Mouse (Mus musculus) testis, postnatal 10 days (tissue): ENCODE measurements at regions not wholly inside any gene's neighbourhood (a gene's known extent, or its start where the extent isn't known, plus 50 kb on each side); places are given as distances from the start of the nearest gene placed in this dataset.

Experiments
- DNase-seq: peaks from one replicate; pipeline ENCODE4 v3.0.0; 2021; ENCODE audit warnings: low spot score

- no peak for DNase-seq
Measured at GRCm38 (mm10) chr9:93130561-93130960, 588.5 kb downstream of the Plod2 start.

- DNase-seq = no peak
Measured at GRCm38 (mm10) chr9:93131620-93132200, 589.7 kb downstream of the Plod2 start.

- no peak for DNase-seq
Measured at GRCm38 (mm10) chr9:93136349-93136748, 594.3 kb downstream of the Plod2 start.

GRCm38 (mm10) chr9:93170071-93170470, 628.0 kb downstream of the Plod2 start:
- DNase-seq = no peak

- no peak for DNase-seq
Measured at GRCm38 (mm10) chr9:93186638-93187037, 644.6 kb downstream of the Plod2 start.

GRCm38 (mm10) chr9:93232562-93232961, 690.5 kb downstream of the Plod2 start:
- no peak for DNase-seq

GRCm38 (mm10) chr9:93252146-93252545, 710.1 kb downstream of the Plod2 start:
- DNase-seq = no peak

GRCm38 (mm10) chr9:93297332-93297731, 755.3 kb downstream of the Plod2 start:
- DNase-seq = no peak

- DNase-seq = no peak
Measured at GRCm38 (mm10) chr9:93306753-93307152, 764.7 kb downstream of the Plod2 start.

- DNase-seq = no peak
Measured at GRCm38 (mm10) chr9:93328997-93329682, 787.1 kb downstream of the Plod2 start.
